In genomic region chr1:72797102-72797665, GRCm38 (mm10) we compare ENCODE assay signal across 28 mouse cellular contexts. TPM values are rescaled to one million over a fixed set of nuclear protein-coding genes. Genes with fewer than 3 reads are reported as not detected.
DNase-seq lines count a peak whose midpoint lies in the region; ATAC-seq and TF ChIP-seq lines count a peak whose summit lies in the region.
"Had no signal": no experiment of that assay in that cellular context is flagged by ENCODE, and none has a peak within 500 bp of the region (broad histone marks: within the 10 kb centered on the region; RNA-seq: fewer than 3 reads in every experiment).

No protein-coding gene starts in this region.

- TF ChIP-seq CTCF in forebrain, postnatal 0 days (IDR thresholded peaks at IDR 0.05; ENCODE audit: low read depth), result no peak

- TF ChIP-seq POLR2A in myocyte (IDR thresholded peaks at IDR 0.05; ENCODE audit: insufficient read length, low read depth), result no peak

- no peak for DNase-seq in forebrain, embryonic 10.5 days (ENCODE audit: extremely low spot score, low spot score)
- no peak for DNase-seq in forebrain, postnatal 0 days
- DNase-seq in ES-E14 (ENCODE audit: low read depth, low spot score), result no peak
- no peak for DNase-seq in cerebellum, adult 9-11 months
- no peak for DNase-seq in cerebellum, postnatal 4 days (ENCODE audit: low spot score in 2 of 2)
- DNase-seq: adrenal gland, postnatal 10 days; adrenal gland, postnatal 36 days; B cell, adult 2 months; cerebellum, adult 2 months; cerebellum, postnatal 10 days; cerebellum, postnatal 36 days; gastrocnemius, adult 2 months; gastrocnemius, postnatal 14 days; heart, adult 11 months; kidney, adult 2 months had no signal

- H3K27ac ChIP-seq in forebrain, embryonic 10.5 days, result 0 out of 2 replicates have a peak overlapping the region, but pooled peaks have one; percentile 11
- H3K27ac ChIP-seq in forebrain, postnatal 0 days (ENCODE audit: low read depth, low read length), result no peak overlapping the region
- H3K27ac ChIP-seq in ES-E14 (ENCODE audit: insufficient read depth, low read depth, low read length, poor library complexity, severe bottlenecking), result peak overlapping the region; percentile 54; the same call in 1 of the 2 replicates
- H3K27ac ChIP-seq: embryonic facial prominence, embryonic 12.5 days; forebrain, embryonic 13.5 days; gastrocnemius, adult 2 months; hindbrain, embryonic 12.5 days; hindbrain, embryonic 15.5 days had no signal

- H3K4me2 ChIP-seq in forebrain, postnatal 0 days (ENCODE audit: low read depth), result no peak overlapping the region
- peak overlapping the region; percentile 19 for H3K4me2 ChIP-seq in myocyte (ENCODE audit: low read depth)
- H3K4me2 ChIP-seq: embryonic facial prominence, embryonic 12.5 days; forebrain, embryonic 13.5 days; heart, embryonic 11.5 days; hindbrain, embryonic 12.5 days; hindbrain, embryonic 15.5 days had no signal

- H3K36me3 ChIP-seq in forebrain, embryonic 10.5 days (replicated peaks), result no peaks in the 10 kb centered on the region
- no peaks in the 10 kb centered on the region for H3K36me3 ChIP-seq in forebrain, postnatal 0 days (ENCODE audit: insufficient read depth)
- no peaks in the 10 kb centered on the region for H3K36me3 ChIP-seq in ES-E14 (ENCODE audit: control insufficient read depth, insufficient read depth, low read length, poor library complexity, severe bottlenecking)
- H3K36me3 ChIP-seq in myocyte (ENCODE audit: control insufficient read depth, insufficient read depth), result no peaks in the 10 kb centered on the region
- H3K36me3 ChIP-seq: embryonic facial prominence, embryonic 12.5 days; hindbrain, embryonic 12.5 days; hindbrain, embryonic 15.5 days had no signal

- ATAC-seq in forebrain, postnatal 0 days, result no peak
- ATAC-seq: CD4-positive, CD25-positive, alpha-beta regulatory T cell, adult 4 months; forebrain, embryonic 13.5 days; forebrain, embryonic 16.5 days; intestine, postnatal 0 days had no signal

- in situ Hi-C loops in ES-E14 (cut with MboI; ENCODE audit: low sequenced_read_pairs in 2 of 2, unreplicated experiment in 2 of 2), result no loop called here

- H3K27me3 ChIP-seq in forebrain, embryonic 10.5 days (ENCODE audit: poor library complexity, severe bottlenecking), result no peaks in the 10 kb centered on the region
- H3K27me3 ChIP-seq in forebrain, postnatal 0 days (ENCODE audit: insufficient read depth, low read length), result no peaks in the 10 kb centered on the region
- no peaks in the 10 kb centered on the region for H3K27me3 ChIP-seq in myocyte (ENCODE audit: control insufficient read depth, insufficient read depth, insufficient read length)
- H3K27me3 ChIP-seq: embryonic facial prominence, embryonic 12.5 days; forebrain, embryonic 13.5 days; hindbrain, embryonic 12.5 days; hindbrain, embryonic 15.5 days had no signal

- no peak overlapping the region for H3ac ChIP-seq in myocyte (ENCODE audit: control insufficient read depth, insufficient read length)

- peaks cover 12% of the 10 kb centered on the region for H3K4me1 ChIP-seq in forebrain, embryonic 10.5 days
- no peaks in the 10 kb centered on the region for H3K4me1 ChIP-seq in forebrain, postnatal 0 days (ENCODE audit: insufficient read depth)
- H3K4me1 ChIP-seq in ES-E14 (ENCODE audit: control insufficient read depth in 2 of 2, insufficient read depth in 2 of 2, low read length in 2 of 2, poor library complexity in 1 of 2), result peaks cover 4 to 8% of the 10 kb centered on the region in 2 experiments
- H3K4me1 ChIP-seq: embryonic facial prominence, embryonic 12.5 days; hindbrain, embryonic 12.5 days; hindbrain, embryonic 15.5 days had no signal

- H3K79me2 ChIP-seq in myocyte (ENCODE audit: control insufficient read depth, insufficient read depth), result no peaks in the 10 kb centered on the region

- H3K4me3 ChIP-seq in forebrain, embryonic 10.5 days, result no peak overlapping the region
- no peak overlapping the region for H3K4me3 ChIP-seq in forebrain, postnatal 0 days (ENCODE audit: low read depth, low read length)
- H3K4me3 ChIP-seq in ES-E14 (ENCODE audit: insufficient read depth in 1 of 2, low read depth in 1 of 2, low read length in 2 of 2, poor library complexity in 1 of 2, severe bottlenecking in 1 of 2) (no peak overlapping the region), myocyte (no peak overlapping the region)
- H3K4me3 ChIP-seq: embryonic facial prominence, embryonic 12.5 days; erythroblast, embryonic 14.5 days; forebrain, embryonic 13.5 days; gastrocnemius, adult 2 months; hindbrain, embryonic 12.5 days; hindbrain, embryonic 15.5 days had no signal

- 67% methylated on average over 4 of the region's 4 CpGs for WGBS in forebrain, embryonic 10.5 days
- WGBS in forebrain, postnatal 0 days, result 68% methylated on average over 4 of the region's 4 CpGs

- no peak overlapping the region for H3K9ac ChIP-seq in forebrain, postnatal 0 days
- H3K9ac ChIP-seq in ES-E14 (ENCODE audit: insufficient read depth, low read depth, low read length, poor library complexity, severe bottlenecking), result no peak overlapping the region
- H3K9ac ChIP-seq: embryonic facial prominence, embryonic 12.5 days; forebrain, embryonic 13.5 days; hindbrain, embryonic 12.5 days; hindbrain, embryonic 15.5 days had no signal

- H3K9me3 ChIP-seq in forebrain, embryonic 10.5 days, result peaks cover 7% of the 10 kb centered on the region
- no peaks in the 10 kb centered on the region for H3K9me3 ChIP-seq in forebrain, postnatal 0 days (ENCODE audit: low read length)
- H3K9me3 ChIP-seq in ES-E14 (ENCODE audit: control insufficient read depth, insufficient read depth, low read depth, low read length), result no peaks in the 10 kb centered on the region
- H3K9me3 ChIP-seq: embryonic facial prominence, embryonic 12.5 days; forebrain, embryonic 13.5 days; hindbrain, embryonic 12.5 days; hindbrain, embryonic 15.5 days had no signal

TF ChIP-seq in ES-E14, 5 proteins besides CTCF, POLR2A, EP300 and RAD21:
- TF ChIP-seq CHD2 (IDR thresholded peaks at IDR 0.05; ENCODE audit: low read depth, low read length) (no peak), MAFK (IDR thresholded peaks at IDR 0.05; ENCODE audit: insufficient read depth, low read depth, low read length) (no peak), ZNF384 (IDR thresholded peaks at IDR 0.05; ENCODE audit: low read depth, low read length) (no peak), ZC3H11A (IDR thresholded peaks at IDR 0.05; ENCODE audit: borderline replicate concordance, low read depth, low read length) (no peak), HCFC1 (IDR thresholded peaks at IDR 0.05; ENCODE audit: borderline replicate concordance, insufficient read depth, low read length) (no peak)

TF ChIP-seq in myocyte, 11 proteins besides CTCF, POLR2A, EP300 and RAD21:
- TF ChIP-seq TCF12 (IDR thresholded peaks at IDR 0.05; ENCODE audit: insufficient read depth, poor library complexity, severe bottlenecking), result peak; percentile 29
- TF ChIP-seq TCF3 (IDR thresholded peaks at IDR 0.05; ENCODE audit: insufficient read length, low read depth), result no peak
- TF ChIP-seq SRF (IDR thresholded peaks at IDR 0.05; ENCODE audit: control insufficient read depth, insufficient read length, low read depth), result no peak
- no peak for TF ChIP-seq CEBPB (IDR thresholded peaks at IDR 0.05; ENCODE audit: insufficient read depth, poor library complexity, severe bottlenecking)
- no peak for TF ChIP-seq MAX (IDR thresholded peaks at IDR 0.05; ENCODE audit: low read depth)
- TF ChIP-seq USF1 (IDR thresholded peaks at IDR 0.05; ENCODE audit: low read depth), result peak; percentile 42
- TF ChIP-seq MYOG (IDR thresholded peaks at IDR 0.05; ENCODE audit: control insufficient read depth in 1 of 3, insufficient read depth in 1 of 3, insufficient read length in 2 of 3, low read depth in 2 of 3), result no peak
- peak; percentile 66 to 93 (median 87) for TF ChIP-seq MYOD1 (IDR thresholded peaks at IDR 0.05; ENCODE audit: control insufficient read depth in 1 of 3, insufficient read length in 2 of 3, low read depth in 2 of 3)
- no peak for TF ChIP-seq REST (IDR thresholded peaks at IDR 0.05; ENCODE audit: insufficient read depth, insufficient read length)

RNA-seq across cellular contexts. Expression of gene Igfbp2, which starts 27.1 kb away (rescaled TPM):
- polyA plus RNA-seq in forebrain, embryonic 10.5 days (2016; fragmentation: Nextera tagmentation; extraction: Ambion mirVana), result 742 and 777 TPM in 2 replicates
- total RNA-seq in forebrain, postnatal 0 days (2014; rRNA removed), result 311 and 330 TPM in 2 replicates
- 341 and 409 TPM in 2 replicates for polyA plus RNA-seq in forebrain, postnatal 0 days (2015; fragmentation: Nextera tagmentation; extraction: Ambion mirVana)
- 1,066 and 2,076 TPM in 2 replicates for total RNA-seq in ES-E14 (2012; rRNA removed)
- polyA plus RNA-seq in myocyte (2012; fragmentation: generic; extraction: Trizol), result 83.7 TPM
- total RNA-seq: gastrocnemius, adult 2 months; heart, postnatal 25 days; hematopoietic stem cell, adult 5-6 weeks; MEL had no signal
- polyA plus RNA-seq: CD4-positive, CD25-positive, alpha-beta regulatory T cell, adult 4 months had no signal
